Mouse (Mus musculus) neural tube, embryonic 15.5 days (tissue): ENCODE data around the gene Trim37. TPM values are rescaled to one million over a fixed set of nuclear protein-coding genes. Genes with fewer than 3 reads are reported as not detected.

ENCODE experiments used
- ATAC-seq: fragments of 200-750 bp; cut with Nextera tagmentation; 2 replicates; pipeline ENCODE4 v1.8.0; 2017; ENCODE audit warnings: mild to moderate bottlenecking, moderate TSS enrichment, moderate library complexity; ENCODE audit not compliant: low FRiP score
- H3K27ac ChIP-seq: fragments of 300-500 bp; sonication (generic); replicated peaks from 2 replicates; pipeline ENCODE4 v1.5.1; 2015; ENCODE audit warnings: mild to moderate bottlenecking, inconsistent platforms
- H3K27me3 ChIP-seq: fragments of 300-500 bp; sonication (generic); replicated peaks from 2 replicates; pipeline ENCODE4 v1.6.1; 2015; ENCODE audit warnings: inconsistent platforms
- H3K36me3 ChIP-seq: fragments of 300-500 bp; sonication (generic); 2 replicates; pipeline ENCODE4 v1.6.1; 2015; ENCODE audit warnings: inconsistent platforms
- H3K4me1 ChIP-seq: fragments of 300-500 bp; sonication (generic); 2 replicates; pipeline ENCODE4 v1.6.1; 2015; ENCODE audit warnings: inconsistent platforms
- H3K4me2 ChIP-seq: fragments of 300-500 bp; sonication (generic); 2 replicates; pipeline ENCODE4 v1.6.1; 2015; ENCODE audit warnings: inconsistent platforms, mild to moderate bottlenecking, moderate library complexity
- H3K4me3 ChIP-seq: fragments of 300-500 bp; sonication (generic); replicated peaks from 2 replicates; pipeline ENCODE4 v1.5.1; 2015; ENCODE audit warnings: mild to moderate bottlenecking, inconsistent platforms
- H3K9ac ChIP-seq: fragments of 300-500 bp; sonication (generic); replicated peaks from 2 replicates; pipeline ENCODE4 v1.6.1; 2015; ENCODE audit warnings: mild to moderate bottlenecking, inconsistent platforms
- H3K9me3 ChIP-seq: fragments of 300-500 bp; sonication (generic); replicated peaks from 2 replicates; pipeline ENCODE4 v1.6.1; 2016; ENCODE audit warnings: inconsistent platforms
- WGBS: fragments of 180-500 bp; shearing (Covaris S2); methylation state at CpG from one replicate; pipeline ENCODE4 v1.1.7; 2015; ENCODE audit warnings: mixed read lengths; 5-methylcytosine and 5-hydroxymethylcytosine counted together
- polyA plus RNA-seq: library from polyadenylated mRNA; unstranded; fragments of >200 nt; fragmentation: Nextera tagmentation; extraction: Ambion mirVana; gene quantifications from 2 replicates; pipeline ENCODE4 v1.2.1, GENCODE M21; 2015

The Trim37 gene
- polyA plus RNA-seq: 71.4 and 79.3 TPM in 2 replicates

DNA sequence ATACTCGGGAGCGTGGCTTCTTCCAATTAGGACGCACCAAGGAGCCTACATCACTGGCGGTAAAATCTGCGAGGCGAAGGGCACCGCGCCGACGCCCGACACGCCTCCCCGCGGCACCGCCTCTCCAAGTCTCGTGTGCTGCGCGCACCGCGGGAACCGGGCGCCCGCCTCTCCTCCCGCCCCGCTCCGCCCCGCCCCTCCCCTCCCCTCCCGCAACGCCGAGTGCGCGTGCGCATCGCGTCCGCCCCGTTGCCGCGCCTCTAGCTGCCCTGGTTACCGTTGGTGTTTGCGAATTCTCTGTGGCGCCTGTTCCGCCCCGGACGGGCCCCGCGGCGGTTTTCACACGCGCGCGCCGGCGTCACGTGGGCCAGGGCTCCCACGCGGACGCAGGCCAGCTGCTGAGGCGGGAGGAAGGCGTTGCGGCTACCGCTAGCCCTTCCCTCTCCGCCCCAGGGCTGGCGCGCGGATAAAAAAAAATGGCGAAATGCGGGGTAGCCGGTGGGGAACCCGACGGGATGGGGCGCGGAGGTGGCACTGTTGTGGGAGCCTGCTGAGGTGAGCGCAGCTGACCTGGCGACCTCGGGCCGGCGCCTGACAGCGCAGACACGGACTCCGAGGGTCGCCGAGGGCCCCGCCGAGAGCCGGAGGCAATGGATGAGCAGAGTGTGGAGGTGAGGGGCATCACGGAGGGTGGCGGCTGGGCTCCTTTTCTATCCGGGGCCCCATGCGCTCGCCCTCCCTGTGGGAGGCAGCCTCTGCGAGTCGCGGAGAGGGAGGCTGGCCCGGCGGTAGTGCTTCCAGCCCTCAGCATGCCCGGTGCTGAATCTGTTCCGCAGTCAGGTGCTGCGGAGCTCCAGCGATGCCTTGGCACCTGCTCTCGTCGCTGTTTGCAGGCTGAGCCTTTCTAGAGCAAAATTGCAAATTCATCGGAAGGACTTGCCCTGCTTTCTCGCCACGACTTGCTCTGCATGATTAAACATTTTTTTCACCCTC, at the start of gene Trim37:
TSS of gene Trim37 (plus strand) at position 254 of the 993 bp plus-strand sequence.
- under 1% methylated on average over 101 of the region's 105 CpGs for WGBS
- peak within 1 kb of the TSS; percentile 93 for H3K9ac ChIP-seq
- peak; percentile 95 for ATAC-seq
- peaks cover 27% of the 10 kb centered on the region for H3K36me3 ChIP-seq
- peak within 1 kb of the TSS; percentile 92 for H3K27ac ChIP-seq
- peaks cover 20% of the 10 kb centered on the region for H3K4me1 ChIP-seq
- H3K4me2 ChIP-seq: peak within 1 kb of the TSS; percentile 66
- H3K27me3 ChIP-seq: no peaks in the 10 kb centered on the region
- peak within 1 kb of the TSS; percentile 95 for H3K4me3 ChIP-seq
- H3K9me3 ChIP-seq: no peaks in the 10 kb centered on the region

DNA sequence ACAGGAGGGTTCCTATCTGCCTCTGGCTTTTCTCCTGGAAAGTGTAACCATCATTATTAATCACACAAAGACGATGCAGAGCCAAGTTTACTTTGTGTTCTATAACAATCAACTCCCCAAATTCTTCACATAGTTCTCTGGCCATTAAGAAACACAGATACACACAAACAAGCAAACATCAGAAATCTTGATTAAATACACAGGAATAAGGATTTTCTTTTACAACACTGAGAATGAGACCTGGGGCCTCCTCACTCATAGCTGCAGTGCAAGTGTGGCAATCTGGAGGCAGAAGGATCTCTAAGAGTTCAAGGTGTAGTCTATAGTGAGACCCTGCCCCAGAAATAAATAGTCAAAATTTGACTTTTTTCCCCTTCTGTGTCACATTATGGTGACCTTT, 43.2 kb upstream of the Trim37 start:
- Histone ChIP-seq H3K36me3 (peaks cover 45% of the 10 kb centered on the region), H3K27ac (no peak overlapping the region), H3K4me3 (no peak overlapping the region), H3K27me3 (no peaks in the 10 kb centered on the region), H3K9me3 (no peaks in the 10 kb centered on the region), H3K4me2 (peak overlapping the region; percentile 95; the same call in 1 of the 2 replicates), H3K9ac (no peak overlapping the region), H3K4me1 (peaks cover 49% of the 10 kb centered on the region)
- ATAC-seq: no peak
- 67% methylated on average over 1 of the region's 1 CpGs for WGBS

DNA sequence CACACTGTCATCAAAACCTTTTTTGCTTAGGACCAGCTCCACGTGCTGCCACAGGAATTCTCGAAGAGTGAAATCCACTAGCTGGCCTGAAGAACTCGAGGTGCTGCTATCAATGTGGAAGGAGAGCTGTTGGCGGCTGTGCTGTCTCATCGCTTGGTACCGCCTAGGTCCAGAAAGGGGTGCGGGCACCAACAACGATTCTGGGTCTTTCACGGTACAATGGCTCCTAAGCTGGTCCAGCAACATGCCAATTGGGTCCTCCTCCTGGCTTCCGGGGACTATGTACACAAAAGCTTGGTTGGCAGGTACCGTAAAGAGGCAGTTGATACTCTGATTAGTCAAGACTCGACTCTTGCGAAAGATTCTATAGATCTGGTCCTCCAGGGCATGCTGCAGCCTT, 41.4 kb upstream of the Trim37 start:
- Histone ChIP-seq H3K4me3 (peak overlapping the region; percentile 56), H3K4me2 (peak overlapping the region; percentile 95), H3K27me3 (no peaks in the 10 kb centered on the region), H3K9ac (peak overlapping the region; percentile 63; the same call in 1 of the 2 replicates), H3K9me3 (no peaks in the 10 kb centered on the region), H3K36me3 (peaks cover 29% of the 10 kb centered on the region), H3K4me1 (peaks cover 42% of the 10 kb centered on the region), H3K27ac (no peak overlapping the region)
- ATAC-seq: no peak
- WGBS: 91% methylated on average over 13 of the region's 13 CpGs

DNA sequence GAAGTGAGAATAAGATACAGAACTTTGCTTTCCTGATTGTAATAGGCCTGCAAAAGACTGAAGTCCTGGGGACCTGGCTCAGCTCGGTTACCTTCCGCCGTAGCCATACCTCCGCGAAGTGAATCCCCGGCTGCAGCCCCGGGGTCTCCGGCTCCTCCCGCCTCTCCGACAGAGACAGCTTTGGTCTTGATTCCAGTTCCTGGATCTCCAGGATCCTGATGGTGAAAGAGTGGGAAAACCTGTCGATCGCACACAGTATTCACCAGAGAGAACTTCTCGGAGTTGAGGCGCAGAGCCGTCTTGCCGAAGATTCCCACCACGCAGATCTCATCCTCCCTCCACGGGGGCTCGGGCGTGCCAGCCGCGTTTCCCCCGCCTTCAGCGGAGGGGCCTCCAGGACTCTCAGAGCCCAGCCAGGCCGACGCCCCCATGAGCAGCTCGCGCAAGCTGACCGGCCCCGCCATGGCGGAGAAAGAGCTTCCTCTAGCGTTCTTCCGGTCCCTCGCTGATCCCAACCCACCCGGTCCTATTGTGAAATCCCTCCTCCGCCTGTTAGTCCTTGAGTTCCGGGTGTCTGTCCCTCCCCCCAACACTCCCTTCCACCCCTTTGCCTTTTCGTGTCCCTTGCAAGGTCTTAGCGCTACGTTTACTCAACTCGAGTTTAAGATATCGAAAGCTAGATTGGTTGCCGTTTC, 40.4 kb upstream of the Trim37 start, which contains the start of gene Smg8:
TSS of gene Smg8 (minus strand) at position 485 of the 695 bp plus-strand sequence.
- Histone ChIP-seq H3K9ac (peak within 1 kb of the TSS; percentile 63), H3K36me3 (peaks cover 25% of the 10 kb centered on the region), H3K4me3 (peak within 1 kb of the TSS; percentile 56), H3K27ac (peak within 1 kb of the TSS; percentile 73), H3K4me1 (peaks cover 42% of the 10 kb centered on the region), H3K9me3 (no peaks in the 10 kb centered on the region), H3K27me3 (no peaks in the 10 kb centered on the region), H3K4me2 (peak within 1 kb of the TSS; percentile 95)
- under 1% methylated on average over 43 of the region's 43 CpGs for WGBS
- peak; percentile 87 for ATAC-seq

DNA sequence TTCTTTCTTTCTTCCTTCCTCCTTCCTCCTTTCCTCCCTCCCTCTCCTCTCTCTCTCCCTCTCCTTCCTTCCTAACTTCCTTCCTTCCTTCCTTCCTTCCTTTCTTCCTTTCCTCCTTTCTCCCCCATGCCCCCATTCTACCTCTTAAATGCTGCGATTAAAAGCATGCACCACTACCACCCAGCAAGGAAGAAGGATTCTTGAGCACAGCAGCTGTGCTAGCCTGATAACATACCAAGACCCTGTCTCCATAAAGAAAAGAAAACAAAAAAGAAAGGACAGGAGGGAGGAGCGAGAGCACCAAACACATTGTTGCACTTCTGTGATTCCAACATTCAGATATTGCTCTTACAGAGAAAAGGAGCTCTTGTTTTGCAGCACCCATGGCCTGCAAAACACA, 39.7 kb upstream of the Trim37 start:
- H3K36me3 ChIP-seq: peaks cover 19% of the 10 kb centered on the region
- no peaks in the 10 kb centered on the region for H3K9me3 ChIP-seq
- peaks cover 38% of the 10 kb centered on the region for H3K4me1 ChIP-seq
- peak overlapping the region; percentile 73; the same call in 1 of the 2 replicates for H3K27ac ChIP-seq
- peak overlapping the region; percentile 95 for H3K4me2 ChIP-seq
- no peaks in the 10 kb centered on the region for H3K27me3 ChIP-seq
- no peak for ATAC-seq
- 65% methylated on average over 2 of the region's 2 CpGs for WGBS
- peak overlapping the region; percentile 56 for H3K4me3 ChIP-seq
- peak overlapping the region; percentile 63; the same call in 1 of the 2 replicates for H3K9ac ChIP-seq

DNA sequence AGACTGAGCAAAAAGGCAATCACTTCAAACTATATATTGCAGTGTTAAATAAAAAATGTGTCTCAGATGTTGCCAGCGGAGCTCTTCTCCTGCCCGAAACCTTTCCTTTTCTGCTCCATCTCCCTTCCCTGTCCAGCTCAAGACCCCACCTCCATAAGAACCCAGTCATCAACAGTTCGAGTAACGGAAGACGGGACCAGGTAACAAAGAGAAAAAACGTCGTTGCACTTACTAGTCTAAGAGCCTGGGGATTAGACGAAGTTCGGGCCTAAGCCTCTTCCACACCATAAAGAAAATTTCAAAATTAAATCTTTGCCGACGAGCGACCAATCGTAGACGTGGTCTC, 18.5 kb upstream of the Trim37 start, which contains the start of gene Prr11:
TSS of gene Prr11 (minus strand) at position 300 of the 346 bp plus-strand sequence.
- H3K9me3 ChIP-seq: no peaks in the 10 kb centered on the region
- ATAC-seq: no peak

DNA sequence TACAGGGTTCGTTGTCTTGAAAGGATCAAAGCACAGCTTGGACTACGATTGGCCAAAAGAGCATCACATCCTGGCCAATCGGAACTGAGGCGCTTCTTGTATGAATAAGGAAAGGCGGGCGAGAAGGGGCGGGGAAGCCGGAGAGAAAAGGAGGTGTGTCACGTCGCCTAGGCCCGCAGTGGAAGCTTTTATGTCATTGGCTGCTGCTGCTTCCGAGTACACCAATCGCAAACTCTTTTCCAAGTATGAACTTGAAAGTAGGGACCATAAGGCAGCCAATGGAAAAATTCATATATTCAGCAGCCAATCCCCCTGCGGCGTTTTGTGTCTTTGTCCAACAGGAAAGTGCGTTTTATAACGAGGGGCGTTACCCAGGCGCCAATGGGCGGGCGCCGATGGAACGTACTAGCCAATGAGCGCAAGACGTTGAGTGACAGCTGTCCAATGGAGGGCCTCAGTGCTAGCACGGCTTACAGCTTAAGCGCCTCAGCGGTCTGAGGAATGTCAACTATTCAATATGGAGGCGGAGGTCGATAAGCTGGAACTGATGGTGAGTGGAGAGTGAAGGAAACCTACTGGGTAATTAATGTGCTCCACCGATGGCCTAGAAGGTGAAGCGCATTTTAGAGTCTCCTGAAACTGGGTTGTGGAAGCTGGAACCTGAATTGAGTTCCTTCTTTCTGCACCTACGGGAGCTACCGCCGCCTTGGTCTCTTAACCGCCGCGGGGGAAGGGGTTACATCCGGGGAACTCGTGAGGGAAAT, 17.9 kb upstream of the Trim37 start, which contains the start of gene Ska2:
TSS of gene Ska2 (plus strand) at position 480 of the 764 bp plus-strand sequence.
- peak; percentile 99 for ATAC-seq
- under 1% methylated on average over 40 of the region's 40 CpGs for WGBS
- no peaks in the 10 kb centered on the region for H3K9me3 ChIP-seq
- peak within 1 kb of the TSS; percentile 72 for H3K4me2 ChIP-seq
- H3K27ac ChIP-seq: peak within 1 kb of the TSS; percentile 96
- H3K9ac ChIP-seq: peak within 1 kb of the TSS; percentile 92
- H3K36me3 ChIP-seq: 0 out of 2 replicates have a peak, but pooled peaks cover 3% of the 10 kb centered on the region
- no peaks in the 10 kb centered on the region for H3K27me3 ChIP-seq
- H3K4me1 ChIP-seq: peaks cover 27% of the 10 kb centered on the region
- peak within 1 kb of the TSS; percentile 97 for H3K4me3 ChIP-seq

More for the DNA sequence above, 18.5 kb upstream of the Trim37 start, which contains the start of gene Prr11:
- H3K4me2 ChIP-seq: peak within 1 kb of the TSS; percentile 72
- peak within 1 kb of the TSS; percentile 96 for H3K27ac ChIP-seq
- peak within 1 kb of the TSS; percentile 92 for H3K9ac ChIP-seq
- peaks cover 27% of the 10 kb centered on the region for H3K4me1 ChIP-seq
- H3K36me3 ChIP-seq: peaks cover 5% of the 10 kb centered on the region; the same call in 1 of the 2 replicates
- H3K27me3 ChIP-seq: no peaks in the 10 kb centered on the region
- under 1% methylated on average over 14 of the region's 14 CpGs for WGBS
- H3K4me3 ChIP-seq: peak within 1 kb of the TSS; percentile 97

DNA sequence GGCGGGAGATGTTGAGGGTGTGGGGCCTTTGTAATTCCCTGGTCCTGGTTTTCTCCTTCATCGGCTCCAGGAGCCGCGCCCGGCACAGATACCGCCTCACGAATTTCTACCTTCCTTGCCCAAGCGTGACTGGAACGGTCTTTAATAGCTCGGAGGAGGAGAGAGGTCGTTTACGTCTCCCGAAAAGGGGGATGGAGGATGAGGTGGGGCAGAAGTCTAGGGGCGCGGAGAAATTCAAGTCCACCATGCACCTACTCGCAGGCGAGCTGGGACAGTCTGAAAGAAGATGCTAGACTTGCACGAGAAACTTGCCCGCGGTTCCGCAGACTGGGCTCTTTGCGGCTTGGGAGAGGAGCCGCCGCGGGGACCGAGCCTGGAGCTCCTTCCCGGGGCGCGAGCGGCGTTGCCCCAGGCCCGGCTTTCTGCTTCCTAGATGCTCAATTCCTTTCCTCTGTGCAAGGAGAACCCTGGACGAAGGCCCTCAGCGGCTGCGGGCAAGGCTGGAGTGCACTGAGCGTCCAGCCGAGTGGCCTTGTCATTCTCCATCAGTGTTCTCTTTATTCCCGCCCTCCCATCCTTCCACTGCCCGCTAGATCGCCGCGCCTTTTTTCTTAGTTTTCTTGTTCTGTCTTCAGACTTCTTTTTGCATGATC, 17.2 kb upstream of the Trim37 start:
- no peak; the same call in 1 of the 2 replicates for ATAC-seq
- 0% methylated on average over 42 of the region's 42 CpGs for WGBS
- no peaks in the 10 kb centered on the region for H3K27me3 ChIP-seq

DNA sequence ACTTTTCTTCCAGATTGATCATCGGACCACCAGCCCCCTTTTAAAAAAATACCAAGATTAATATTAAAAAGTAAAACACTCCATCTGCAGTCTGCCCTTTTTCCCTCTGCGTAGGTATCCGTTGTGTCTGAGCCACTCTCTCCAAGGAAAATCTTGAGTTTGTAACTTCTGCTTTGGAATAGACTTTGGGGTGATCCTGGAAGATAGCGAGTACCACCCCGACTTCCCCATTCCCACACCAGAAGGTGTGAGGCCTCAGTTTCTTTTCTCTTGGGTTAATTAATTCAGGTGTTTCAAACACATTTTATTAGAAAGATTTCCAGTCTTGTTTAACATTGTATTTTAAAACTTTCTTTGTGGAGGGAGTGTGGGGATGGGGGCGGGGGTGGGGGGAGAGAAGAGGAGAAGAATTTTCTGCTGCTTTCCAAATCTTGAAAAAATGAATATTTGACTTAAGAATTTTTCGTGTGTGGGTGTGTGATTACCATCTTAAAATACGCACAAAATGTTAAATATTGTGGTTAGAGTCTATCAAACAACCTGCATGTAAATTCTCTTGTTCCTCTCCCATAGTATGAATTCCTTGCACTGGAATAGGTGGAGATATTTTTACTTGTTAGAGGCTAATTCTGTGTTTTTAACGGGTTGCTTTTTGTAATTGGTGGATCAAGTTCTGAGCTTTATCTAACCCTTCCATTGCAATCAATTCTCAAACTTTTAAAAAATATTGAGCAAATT, 16.5 kb upstream of the Trim37 start:
- WGBS: 8% methylated on average over 9 of the region's 9 CpGs
- no peak for ATAC-seq
- H3K27ac ChIP-seq: peak overlapping the region; percentile 96
- no peaks in the 10 kb centered on the region for H3K27me3 ChIP-seq
- H3K9ac ChIP-seq: peak overlapping the region; percentile 92
- peak overlapping the region; percentile 97 for H3K4me3 ChIP-seq
- H3K4me1 ChIP-seq: peaks cover 27% of the 10 kb centered on the region
- peak overlapping the region; percentile 72 for H3K4me2 ChIP-seq
- H3K36me3 ChIP-seq: peaks cover 10% of the 10 kb centered on the region
- no peaks in the 10 kb centered on the region for H3K9me3 ChIP-seq

More for the DNA sequence above, 17.2 kb upstream of the Trim37 start:
- H3K4me1 ChIP-seq: peaks cover 27% of the 10 kb centered on the region
- H3K27ac ChIP-seq: peak overlapping the region; percentile 96
- H3K4me2 ChIP-seq: peak overlapping the region; percentile 72
- peak overlapping the region; percentile 92 for H3K9ac ChIP-seq
- H3K9me3 ChIP-seq: no peaks in the 10 kb centered on the region
- H3K4me3 ChIP-seq: peak overlapping the region; percentile 97
- H3K36me3 ChIP-seq: peaks cover 4% of the 10 kb centered on the region; the same call in 1 of the 2 replicates

DNA sequence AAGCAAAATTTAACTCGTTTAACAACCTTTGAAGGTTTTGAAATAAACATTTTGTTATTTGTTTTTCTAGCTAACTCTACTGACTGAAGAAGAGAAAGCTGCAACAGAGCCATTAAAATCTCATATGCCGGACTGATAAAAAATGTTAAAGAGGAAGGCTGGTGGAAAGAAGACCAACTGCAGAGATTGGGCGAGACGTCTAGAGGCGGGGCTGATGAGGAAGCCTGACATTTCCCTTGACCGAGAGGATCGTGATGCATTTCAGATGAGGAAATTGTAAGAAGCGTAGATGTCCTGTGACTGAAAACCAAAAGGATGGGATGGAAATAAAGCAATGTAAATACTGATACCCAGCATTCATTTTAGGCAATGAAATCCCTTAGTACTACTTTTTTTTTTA, 5.0 kb upstream of the Trim37 start:
- no peak overlapping the region for H3K9ac ChIP-seq
- H3K27me3 ChIP-seq: no peaks in the 10 kb centered on the region
- H3K4me1 ChIP-seq: peaks cover 6% of the 10 kb centered on the region
- no peak overlapping the region for H3K27ac ChIP-seq
- 83% methylated on average over 8 of the region's 8 CpGs for WGBS
- H3K4me3 ChIP-seq: no peak overlapping the region
- ATAC-seq: no peak
- no peak overlapping the region for H3K4me2 ChIP-seq
- peaks cover 48% of the 10 kb centered on the region for H3K36me3 ChIP-seq
- no peaks in the 10 kb centered on the region for H3K9me3 ChIP-seq
